Mouse (Mus musculus): ENCODE results near the gene Pygb.

The Pygb gene

DNA sequence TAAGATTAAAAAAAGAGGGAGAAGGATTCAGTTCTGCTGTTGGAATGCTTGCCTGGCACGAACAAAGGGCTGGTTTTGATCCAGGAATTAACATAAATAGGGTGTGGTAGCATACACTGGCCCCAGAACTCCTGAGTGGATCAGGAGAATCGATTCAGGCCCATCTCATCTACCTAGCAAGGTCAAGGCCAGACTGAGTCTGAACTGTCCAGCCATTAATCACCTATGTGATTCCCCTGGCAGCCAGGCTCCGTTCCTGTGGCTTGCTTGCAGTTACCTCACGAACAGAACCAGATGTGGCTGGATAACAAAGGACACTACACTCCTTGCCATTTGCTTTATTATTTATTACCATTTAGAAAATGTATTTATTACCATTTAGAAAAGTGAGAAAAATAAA is 6.8 kb downstream of the Pygb start:
- no peak for DNase-seq (ENCODE audit: extremely low spot score)

GRCm38 (mm10) chr2:150798084-150798483 is 11.5 kb downstream of the Pygb start:
- DNase-seq (ENCODE audit: extremely low spot score) = no peak

DNA sequence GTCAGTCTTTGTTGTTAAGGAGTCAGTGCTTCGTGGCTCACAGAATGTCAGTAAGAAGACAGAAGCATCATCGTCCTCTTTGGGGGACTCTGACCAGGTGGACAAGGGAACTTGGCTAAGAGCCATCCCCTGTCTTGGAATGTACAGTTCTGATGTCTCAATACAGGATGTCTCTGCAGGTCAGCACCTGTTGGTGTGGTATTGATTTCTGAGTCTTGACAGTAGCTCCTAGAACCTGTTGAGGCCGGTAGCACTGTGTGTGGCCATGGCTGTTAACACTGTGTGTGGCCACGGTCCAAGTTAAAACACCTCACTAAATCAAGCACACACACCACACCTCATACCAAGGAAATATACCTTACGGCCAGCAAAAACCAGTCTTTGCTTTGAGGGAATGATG is 14.1 kb downstream of the Pygb start:
- DNase-seq (ENCODE audit: extremely low spot score) = no peak

DNA sequence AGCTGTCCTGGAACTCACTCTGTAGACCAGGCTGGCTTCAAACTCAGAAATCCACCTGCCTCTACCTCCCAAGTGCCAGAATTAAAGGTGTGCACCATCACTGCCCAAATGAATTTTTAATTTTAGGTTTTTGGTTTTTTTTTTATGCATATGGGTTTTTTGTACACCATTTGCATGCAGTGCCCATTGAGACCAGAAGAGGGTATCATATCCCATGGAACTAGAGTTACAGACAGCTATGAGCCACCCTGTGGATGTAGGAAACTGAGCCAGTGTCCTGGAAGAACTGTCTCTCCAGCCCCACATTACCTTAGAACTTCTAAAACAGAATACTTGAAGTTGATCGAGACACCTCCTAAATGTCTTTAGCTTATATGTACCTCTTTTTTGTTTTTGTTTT is 16.5 kb downstream of the Pygb start:
- no peak for DNase-seq (ENCODE audit: extremely low spot score)

DNA sequence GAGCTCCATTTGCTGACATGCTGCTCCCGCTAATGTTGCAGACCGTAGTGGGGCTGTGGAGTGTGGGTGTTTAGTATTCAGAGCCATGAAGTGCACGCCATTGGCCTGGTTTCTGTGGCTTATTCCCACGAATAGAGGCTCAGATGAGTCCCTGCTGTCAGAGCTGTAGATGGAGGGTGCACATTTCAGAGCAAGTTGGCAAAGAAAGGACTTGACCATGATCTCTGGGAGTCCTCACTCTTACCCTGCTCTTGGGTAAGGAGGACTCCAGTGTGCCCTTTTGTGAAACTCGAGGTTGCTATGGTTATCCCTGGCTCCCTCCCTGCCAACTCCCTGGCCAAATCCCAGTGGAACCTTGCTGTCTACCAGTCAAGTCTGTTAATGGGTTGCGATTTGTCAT is 21.8 kb downstream of the Pygb start:
- DNase-seq (ENCODE audit: extremely low spot score) = no peak

DNA sequence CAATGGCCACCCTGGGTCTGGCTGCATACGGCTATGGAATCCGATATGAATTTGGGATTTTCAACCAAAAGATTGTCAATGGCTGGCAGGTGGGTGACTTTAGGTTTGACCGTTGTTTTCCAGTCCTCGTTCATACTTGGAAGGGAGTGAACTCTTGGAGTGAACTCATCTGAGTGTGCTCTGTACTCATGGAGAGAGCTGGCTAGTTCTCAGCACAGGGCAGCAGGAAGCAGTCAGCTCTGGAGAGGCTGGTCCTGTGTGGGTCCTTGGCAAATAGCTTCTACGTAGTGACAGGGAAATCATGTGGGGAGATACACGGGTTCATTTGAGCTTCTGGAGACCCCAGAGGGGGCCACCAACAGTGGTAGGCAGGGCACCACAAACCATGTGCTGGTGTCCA is 22.3 kb downstream of the Pygb start:
- DNase-seq (ENCODE audit: extremely low spot score) = no peak

DNA sequence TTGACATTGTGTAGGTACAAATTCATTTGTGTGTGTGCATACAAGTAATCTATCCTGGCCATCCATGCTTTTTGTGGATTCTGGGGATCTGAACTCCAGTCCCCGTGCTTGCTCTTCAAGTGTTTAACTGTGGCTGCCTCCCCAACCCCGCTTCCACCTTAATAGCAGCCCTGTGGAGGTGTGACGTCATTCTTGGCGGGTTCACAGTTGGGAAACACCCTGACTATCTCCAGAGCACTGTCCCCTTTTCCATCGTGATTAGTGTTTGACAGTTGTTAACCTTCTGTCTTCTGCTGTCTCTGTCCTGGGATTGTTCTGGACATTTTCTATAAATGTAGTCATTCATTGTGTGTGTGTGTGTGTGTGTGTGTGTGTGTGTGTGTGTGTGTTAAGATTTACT is 24.1 kb downstream of the Pygb start:
- no peak for DNase-seq (ENCODE audit: extremely low spot score)

- DNase-seq (ENCODE audit: extremely low spot score) = no peak
Observed at GRCm38 (mm10) chr2:150812816-150813215, 26.3 kb downstream of the Pygb start.

DNA sequence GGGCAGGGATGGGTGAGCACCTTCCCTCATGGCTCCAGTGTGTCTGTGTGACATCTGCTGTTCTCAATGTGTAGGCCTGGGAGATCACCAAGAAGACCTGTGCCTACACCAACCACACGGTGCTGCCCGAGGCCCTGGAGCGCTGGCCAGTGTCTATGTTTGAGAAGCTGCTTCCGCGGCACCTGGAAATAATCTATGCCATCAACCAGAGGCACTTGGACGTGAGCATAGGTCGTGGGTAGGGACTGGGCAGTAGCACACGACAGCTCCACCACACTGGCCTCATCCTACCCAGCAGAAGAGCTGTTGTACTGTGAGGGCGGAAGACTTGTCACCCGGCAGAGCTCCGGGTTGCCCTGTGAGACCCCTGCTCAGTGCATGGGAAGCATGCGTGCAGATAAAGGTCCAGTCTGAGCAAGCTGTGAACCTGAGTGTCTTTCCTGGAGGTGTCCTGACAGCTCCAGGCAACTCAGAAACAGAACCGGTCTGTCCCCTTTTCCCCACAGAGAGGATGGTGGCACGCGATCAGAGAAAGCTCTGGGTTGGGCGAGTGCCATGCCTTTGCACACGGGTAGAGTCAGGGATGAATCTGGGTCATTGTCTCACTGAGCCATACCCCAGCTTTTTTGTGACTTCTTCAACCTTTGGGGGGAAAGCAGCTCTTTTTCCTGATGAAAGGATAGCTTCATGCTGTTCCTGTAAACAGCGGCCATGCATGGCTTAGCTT is 30.3 kb downstream of the Pygb start:
- no peak for DNase-seq (ENCODE audit: extremely low spot score)

DNA sequence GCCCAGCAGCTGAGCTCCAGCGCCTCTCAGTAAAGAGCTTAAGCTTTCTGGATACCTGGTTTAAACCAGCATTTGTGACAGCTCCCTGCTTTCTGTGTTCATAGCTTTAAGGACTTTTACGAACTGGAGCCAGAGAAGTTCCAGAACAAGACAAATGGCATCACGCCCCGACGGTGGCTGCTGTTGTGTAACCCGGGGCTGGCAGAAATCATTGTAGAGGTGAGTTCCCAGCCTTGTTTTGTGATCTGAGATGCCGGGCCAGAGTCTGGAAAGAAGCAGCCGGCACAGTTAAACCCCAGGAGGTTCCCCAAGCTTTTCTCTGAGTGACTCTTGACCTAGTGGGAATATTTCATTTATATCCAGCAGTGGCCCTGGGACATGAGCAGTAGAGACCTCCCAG is 32.2 kb downstream of the Pygb start:
- no peak for DNase-seq (ENCODE audit: extremely low spot score)

DNA sequence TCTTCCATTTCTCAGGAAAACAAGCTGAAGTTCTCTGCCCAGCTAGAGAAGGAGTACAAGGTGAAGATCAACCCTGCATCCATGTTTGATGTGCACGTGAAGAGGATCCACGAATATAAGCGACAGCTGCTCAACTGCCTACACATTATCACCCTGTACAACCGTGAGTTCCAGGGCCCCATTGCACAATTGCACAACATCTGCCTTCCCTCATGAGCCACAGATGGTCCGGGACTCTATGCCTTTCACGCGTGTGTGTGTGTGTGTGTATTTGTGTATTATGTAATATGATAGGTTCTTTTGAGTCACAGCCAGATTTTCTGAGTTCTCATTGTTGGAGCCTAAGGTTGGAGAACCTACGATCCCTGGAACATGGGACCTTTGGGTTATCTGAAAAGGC is 34.2 kb downstream of the Pygb start:
- DNase-seq (ENCODE audit: extremely low spot score) = no peak

- no peak for DNase-seq (ENCODE audit: extremely low spot score)
Observed at GRCm38 (mm10) chr2:150822987-150823386, 36.5 kb downstream of the Pygb start.

GRCm38 (mm10) chr2:150826426-150826825 is 39.9 kb downstream of the Pygb start:
- DNase-seq (ENCODE audit: extremely low spot score) = no peak

- DNase-seq (ENCODE audit: extremely low spot score) = no peak
Observed at GRCm38 (mm10) chr2:150828164-150828563, 41.6 kb downstream of the Pygb start.

DNA sequence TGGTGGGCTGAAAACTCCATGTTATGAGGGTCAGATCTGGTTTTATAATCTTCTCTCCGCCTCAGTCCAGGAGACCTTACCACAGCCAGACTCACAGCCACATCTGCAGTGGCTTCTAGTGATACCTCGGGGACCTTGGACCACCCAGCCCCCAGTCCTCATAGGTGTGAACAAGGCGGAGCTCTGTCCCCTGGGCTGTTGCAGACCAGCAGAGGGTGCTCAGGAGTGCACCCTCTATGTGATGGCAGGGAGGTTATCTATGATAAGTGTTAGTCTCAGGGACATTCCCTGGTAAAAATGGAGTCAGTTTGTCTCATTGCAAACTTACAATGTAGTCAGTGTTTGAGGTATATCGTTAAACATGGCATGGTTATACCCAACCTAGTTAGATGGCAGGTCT is 42.1 kb downstream of the Pygb start:
- no peak for DNase-seq (ENCODE audit: extremely low spot score)

DNA sequence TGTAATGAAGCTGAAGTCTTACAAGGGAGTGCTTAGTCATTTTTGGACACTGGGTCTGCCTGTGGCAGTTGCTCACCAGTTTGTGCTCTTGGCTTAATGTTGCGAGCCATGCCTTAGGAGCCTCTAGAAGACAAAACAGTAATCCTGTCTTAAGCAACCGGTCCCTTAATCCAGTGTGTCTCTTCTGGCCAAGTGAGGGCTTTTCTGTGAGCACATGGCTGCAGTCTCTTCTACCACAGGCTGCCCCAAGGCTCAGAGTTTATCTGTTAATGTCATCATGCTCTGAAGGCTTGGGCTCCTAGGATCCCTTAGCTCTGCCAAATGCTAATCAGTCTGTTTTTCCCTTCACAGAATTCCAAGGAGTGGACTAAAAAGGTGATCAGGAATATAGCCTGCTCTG is 43.5 kb downstream of the Pygb start:
- no peak for DNase-seq (ENCODE audit: extremely low spot score)

GRCm38 (mm10) chr2:150830911-150831441 is 44.4 kb downstream of the Pygb start:
- no peak for DNase-seq (ENCODE audit: extremely low spot score)

- no peak for DNase-seq (ENCODE audit: extremely low spot score)
Observed at GRCm38 (mm10) chr2:150832029-150832428, 45.5 kb downstream of the Pygb start.

- DNase-seq (ENCODE audit: extremely low spot score) = no peak
Observed at GRCm38 (mm10) chr2:150834616-150835015, 48.1 kb downstream of the Pygb start.

- DNase-seq (ENCODE audit: extremely low spot score) = no peak
Observed at GRCm38 (mm10) chr2:150835975-150836374, 49.4 kb downstream of the Pygb start.

DNA sequence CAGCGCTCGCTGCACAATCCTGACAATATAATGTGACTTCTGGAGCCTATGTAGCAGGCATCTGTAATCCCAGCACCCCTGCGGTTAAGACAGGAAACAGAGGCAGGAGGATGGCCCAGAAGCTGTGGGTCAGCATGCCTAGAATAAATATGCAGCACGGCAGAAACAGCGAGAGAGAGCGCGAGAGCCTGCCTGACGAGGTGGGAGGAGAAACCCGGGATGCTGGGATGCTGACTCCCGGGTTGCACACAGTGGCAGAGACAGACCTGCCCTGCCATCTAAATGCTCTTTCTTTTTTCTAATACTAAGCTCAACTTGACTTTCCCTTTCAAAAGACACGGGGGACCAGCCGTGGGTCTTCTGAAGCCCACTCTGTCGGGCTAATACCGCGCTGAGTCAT is 50.4 kb downstream of the Pygb start:
- DNase-seq (ENCODE audit: extremely low spot score) = no peak

GRCm38 (mm10) chr2:150837781-150838180 is 51.2 kb downstream of the Pygb start:
- no peak for DNase-seq (ENCODE audit: extremely low spot score)

- DNase-seq (ENCODE audit: extremely low spot score) = no peak
Observed at GRCm38 (mm10) chr2:150839686-150840471, 53.3 kb downstream of the Pygb start.
